Mouse (Mus musculus) frontal cortex, postnatal 10 days (tissue): ENCODE results near the gene Rsc1a1.

Experiments used
- DNase-seq, 2 experiments: peaks; one replicate each; pipeline ENCODE4 v3.0.0; 2022; ENCODE audit warnings: low spot score in 2 of 2, mixed read lengths in 1 of 2

The Rsc1a1 gene

GRCm38 (mm10) chr4:141654509-141654908 is 30.9 kb downstream of the Rsc1a1 start:
- no peak for DNase-seq

GRCm38 (mm10) chr4:141653813-141654212 is 31.6 kb downstream of the Rsc1a1 start:
- no peak for DNase-seq

GRCm38 (mm10) chr4:141653044-141653443 is 32.4 kb downstream of the Rsc1a1 start:
- no peak for DNase-seq

GRCm38 (mm10) chr4:141651944-141652343 is 33.5 kb downstream of the Rsc1a1 start:
- DNase-seq, result no peak

- DNase-seq, result no peak
Measured at GRCm38 (mm10) chr4:141651286-141651685, 34.1 kb downstream of the Rsc1a1 start.

GRCm38 (mm10) chr4:141649244-141649643 is 36.2 kb downstream of the Rsc1a1 start:
- no peak for DNase-seq

- DNase-seq, result no peak
Measured at GRCm38 (mm10) chr4:141648262-141648661, 37.1 kb downstream of the Rsc1a1 start.

GRCm38 (mm10) chr4:141647187-141647586 is 38.2 kb downstream of the Rsc1a1 start:
- no peak for DNase-seq

GRCm38 (mm10) chr4:141645988-141646387 is 39.4 kb downstream of the Rsc1a1 start:
- DNase-seq, result no peak

GRCm38 (mm10) chr4:141643118-141643855 is 42.1 kb downstream of the Rsc1a1 start:
- DNase-seq, result peak; percentile 51 to 52

GRCm38 (mm10) chr4:141641961-141642811 is 43.2 kb downstream of the Rsc1a1 start:
- no peak for DNase-seq

- no peak for DNase-seq
Measured at GRCm38 (mm10) chr4:141641353-141641771, 44.0 kb downstream of the Rsc1a1 start.

GRCm38 (mm10) chr4:141639474-141639873 is 45.9 kb downstream of the Rsc1a1 start:
- no peak for DNase-seq

- no peak for DNase-seq
Measured at GRCm38 (mm10) chr4:141636693-141637092, 48.7 kb downstream of the Rsc1a1 start.

- DNase-seq, result no peak
Measured at GRCm38 (mm10) chr4:141635991-141636390, 49.4 kb downstream of the Rsc1a1 start.
